Mouse (Mus musculus) ES-Bruce4 (cell line): ENCODE measurements around the gene Ptprm.

Experiments
- CTCF ChIP-seq: IDR thresholded peaks from one replicate; pipeline ENCODE4 v1.8.1; 2011; ENCODE audit warnings: low read depth, low read length
- POLR2A ChIP-seq: IDR thresholded peaks from one replicate; pipeline ENCODE4 v1.8.1; 2011; ENCODE audit warnings: low read length; ENCODE audit not compliant: insufficient read depth

GRCm38 (mm10) chr17:66762716-66763115, 591.5 kb downstream of the Ptprm start:
- no peak for TF ChIP-seq POLR2A
- TF ChIP-seq CTCF: no peak
